Mouse (Mus musculus): Measurements from ENCODE around the gene Slc50a1. TPM values are rescaled to one million over a fixed set of nuclear protein-coding genes. Genes with fewer than 3 reads are reported as not detected.

The Slc50a1 gene
- polyA plus RNA-seq, 1 experiment from 2014 or later, result 37.5 TPM

DNA sequence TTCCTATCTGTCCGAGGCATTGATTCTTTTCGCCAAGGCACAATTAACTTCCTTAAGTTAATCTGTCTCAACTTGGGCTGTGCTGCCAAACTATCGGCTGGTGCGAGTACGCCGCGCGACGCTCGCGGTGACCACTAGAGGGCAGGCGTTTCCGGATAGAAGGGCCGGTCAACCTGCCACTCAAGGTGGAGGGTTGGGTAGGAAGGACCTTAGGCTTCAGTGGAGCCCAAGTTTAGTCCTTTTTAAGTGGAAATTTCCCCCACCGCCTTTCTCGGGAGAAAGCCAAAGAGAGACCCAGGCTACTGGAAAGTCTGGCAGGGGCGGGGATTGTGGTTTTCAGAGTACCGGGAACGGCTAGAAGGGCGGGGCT, 42.2 kb downstream of the Slc50a1 start:
- 0% methylated on average over 20 of the region's 20 CpGs for WGBS
- 0 out of 2 replicates have a peak, but pooled peaks cover 2% of the 10 kb centered on the region for H3K27me3 ChIP-seq (ENCODE audit: control insufficient read depth, insufficient read depth, low read length)
- ATAC-seq (ENCODE audit: low FRiP score) (peak; percentile 20; the same call in 1 of the 2 replicates), DNase-seq (ENCODE audit: low spot score) (peak; percentile 94)
- peak overlapping the region; percentile 84 for H3K4me2 ChIP-seq (replicated peaks; ENCODE audit: low read depth, low read length)
- H3K36me3 ChIP-seq (ENCODE audit: control insufficient read depth, insufficient read depth, low read length), result peaks cover 4% of the 10 kb centered on the region; the same call in 1 of the 2 replicates
- H3K9me3 ChIP-seq (ENCODE audit: control insufficient read depth, low read length), result no peaks in the 10 kb centered on the region
- H3K4me1 ChIP-seq (replicated peaks; ENCODE audit: control insufficient read depth, insufficient read depth, low read length), result peaks cover 18% of the 10 kb centered on the region
- peak overlapping the region; percentile 83 for H3K9ac ChIP-seq (ENCODE audit: low read depth, low read length)
- peak overlapping the region; percentile 84 for H3K27ac ChIP-seq (ENCODE audit: low read depth, low read length)
- peak overlapping the region; percentile 84 for H3K4me3 ChIP-seq (ENCODE audit: low read depth, low read length)

DNA sequence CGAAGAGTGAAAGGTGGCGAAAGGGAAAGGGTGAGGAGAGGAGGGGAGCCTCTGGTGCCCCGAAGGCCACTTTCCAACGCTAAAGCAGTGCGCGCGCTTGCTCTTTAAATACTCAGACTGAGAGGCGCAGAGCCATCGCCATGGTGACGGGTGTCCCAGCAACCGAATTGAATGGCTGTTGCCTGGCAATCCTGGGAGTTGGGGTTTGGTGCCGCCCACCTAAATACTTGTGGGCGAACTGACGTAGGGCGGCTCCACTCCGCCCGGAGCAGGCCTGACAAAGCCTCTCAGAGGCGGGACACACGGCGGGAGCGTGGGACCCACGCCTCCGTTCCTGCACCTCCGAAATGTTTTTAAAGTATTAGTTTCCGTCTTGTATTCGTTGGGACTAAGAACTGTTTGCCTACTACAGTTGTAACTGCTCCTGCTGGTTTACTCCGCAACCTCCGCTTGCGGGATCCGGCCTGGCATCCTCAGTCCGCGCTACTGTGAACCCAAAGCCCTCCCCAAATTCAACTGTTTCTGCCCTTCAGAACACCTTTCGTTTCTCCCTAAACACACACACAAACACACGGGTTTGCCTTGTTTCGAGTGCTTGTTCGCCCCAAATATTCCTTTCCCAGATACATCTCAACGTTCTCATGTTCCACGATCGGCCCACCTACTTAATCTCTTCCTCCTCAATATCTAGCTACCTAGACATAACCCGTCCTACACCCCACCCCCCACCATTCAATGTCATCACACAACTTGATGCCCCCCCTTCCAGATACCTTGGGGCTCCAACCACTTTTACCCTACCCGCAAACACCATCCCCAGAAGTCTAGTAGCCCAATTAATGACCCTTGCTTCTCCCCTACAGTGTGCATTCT, 42.8 kb downstream of the Slc50a1 start:
- 2% methylated on average over 41 of the region's 41 CpGs for WGBS

DNA sequence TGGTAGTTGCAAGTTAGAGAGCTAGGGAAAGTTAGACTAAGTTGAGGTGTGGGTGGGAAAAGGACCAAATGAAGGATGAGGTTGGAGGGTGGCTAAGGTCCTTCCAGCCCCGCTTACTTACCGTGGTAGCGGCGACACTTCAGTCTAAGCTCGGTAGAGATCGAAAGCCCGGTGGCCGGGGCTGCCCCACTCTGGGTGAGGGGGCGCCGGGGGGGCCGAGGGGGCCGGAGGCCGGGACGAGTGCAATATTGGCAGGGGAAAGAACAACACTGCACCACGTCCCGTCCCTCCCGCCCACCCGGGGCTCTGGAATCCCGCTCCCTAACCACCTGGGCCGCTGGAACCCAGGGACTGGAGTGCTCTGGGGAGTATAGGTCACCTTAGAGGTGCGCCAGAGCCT, 43.5 kb downstream of the Slc50a1 start, which contains the start of gene Mtx1:
Gene Mtx1 (minus strand): TSS at position 189 of the 400 bp plus-strand sequence.
- Histone ChIP-seq H3K4me2 (replicated peaks; ENCODE audit: low read depth, low read length) (peak within 1 kb of the TSS; percentile 84), H3K4me1 (replicated peaks; ENCODE audit: control insufficient read depth, insufficient read depth, low read length) (peaks cover 18% of the 10 kb centered on the region), H3K27ac (ENCODE audit: low read depth, low read length) (peak within 1 kb of the TSS; percentile 84), H3K9ac (ENCODE audit: low read depth, low read length) (peak within 1 kb of the TSS; percentile 83), H3K27me3 (ENCODE audit: control insufficient read depth, insufficient read depth, low read length) (0 out of 2 replicates have a peak, but pooled peaks cover 2% of the 10 kb centered on the region), H3K4me3 (ENCODE audit: low read depth, low read length) (peak within 1 kb of the TSS; percentile 84), H3K9me3 (ENCODE audit: control insufficient read depth, low read length) (no peaks in the 10 kb centered on the region), H3K36me3 (ENCODE audit: control insufficient read depth, insufficient read depth, low read length) (peaks cover 4% of the 10 kb centered on the region; the same call in 1 of the 2 replicates)
- no peak for DNase-seq (ENCODE audit: low spot score)
- no peak; the same call in 1 of the 2 replicates for ATAC-seq (ENCODE audit: low FRiP score)
- 2% methylated on average over 21 of the region's 21 CpGs for WGBS

More for the DNA sequence above, 42.8 kb downstream of the Slc50a1 start:
- H3K4me1 ChIP-seq (replicated peaks; ENCODE audit: control insufficient read depth, insufficient read depth, low read length), result peaks cover 18% of the 10 kb centered on the region
- peak overlapping the region; percentile 84 for H3K27ac ChIP-seq (ENCODE audit: low read depth, low read length)
- H3K9ac ChIP-seq (ENCODE audit: low read depth, low read length), result peak overlapping the region; percentile 83
- DNase-seq (ENCODE audit: low spot score), result peak; percentile 99
- H3K4me3 ChIP-seq (ENCODE audit: low read depth, low read length), result peak overlapping the region; percentile 84
- 0 out of 2 replicates have a peak, but pooled peaks cover 2% of the 10 kb centered on the region for H3K27me3 ChIP-seq (ENCODE audit: control insufficient read depth, insufficient read depth, low read length)
- H3K9me3 ChIP-seq (ENCODE audit: control insufficient read depth, low read length), result no peaks in the 10 kb centered on the region
- peaks cover 4% of the 10 kb centered on the region; the same call in 1 of the 2 replicates for H3K36me3 ChIP-seq (ENCODE audit: control insufficient read depth, insufficient read depth, low read length)
- peak overlapping the region; percentile 84 for H3K4me2 ChIP-seq (replicated peaks; ENCODE audit: low read depth, low read length)
- ATAC-seq (ENCODE audit: low FRiP score), result peak; percentile 76

DNA sequence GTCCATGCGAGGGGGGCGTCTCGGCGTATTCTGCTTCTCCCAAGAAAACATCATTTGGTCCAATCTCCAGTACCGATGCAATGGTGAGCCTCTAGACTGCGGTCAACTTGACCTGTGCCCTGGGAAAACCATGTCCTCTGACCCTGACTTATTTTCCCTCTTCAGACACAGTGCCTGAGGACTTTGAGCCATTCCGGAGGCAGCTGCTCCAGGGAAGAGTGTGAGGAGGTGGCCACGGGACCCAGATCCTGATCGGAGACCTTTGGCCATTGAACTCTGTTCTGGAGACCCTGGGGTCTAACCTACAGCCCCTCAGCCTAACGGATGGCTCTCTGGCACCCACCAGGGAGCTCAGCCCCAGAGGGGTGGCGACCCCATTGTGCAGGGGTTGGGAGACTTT, 44.0 kb downstream of the Slc50a1 start:
- WGBS, result 9% methylated on average over 11 of the region's 11 CpGs
- ATAC-seq (ENCODE audit: low FRiP score) (no peak; the same call in 1 of the 2 replicates), DNase-seq (ENCODE audit: low spot score) (no peak)
- peaks cover 18% of the 10 kb centered on the region for H3K4me1 ChIP-seq (replicated peaks; ENCODE audit: control insufficient read depth, insufficient read depth, low read length)
- peak overlapping the region; percentile 83 for H3K9ac ChIP-seq (ENCODE audit: low read depth, low read length)
- H3K9me3 ChIP-seq (ENCODE audit: control insufficient read depth, low read length), result no peaks in the 10 kb centered on the region
- H3K36me3 ChIP-seq (ENCODE audit: control insufficient read depth, insufficient read depth, low read length), result peaks cover 4% of the 10 kb centered on the region; the same call in 1 of the 2 replicates
- peak overlapping the region; percentile 84 for H3K4me3 ChIP-seq (ENCODE audit: low read depth, low read length)
- peak overlapping the region; percentile 84 for H3K4me2 ChIP-seq (replicated peaks; ENCODE audit: low read depth, low read length)
- peak overlapping the region; percentile 84 for H3K27ac ChIP-seq (ENCODE audit: low read depth, low read length)
- H3K27me3 ChIP-seq (ENCODE audit: control insufficient read depth, insufficient read depth, low read length), result 0 out of 2 replicates have a peak, but pooled peaks cover 2% of the 10 kb centered on the region

DNA sequence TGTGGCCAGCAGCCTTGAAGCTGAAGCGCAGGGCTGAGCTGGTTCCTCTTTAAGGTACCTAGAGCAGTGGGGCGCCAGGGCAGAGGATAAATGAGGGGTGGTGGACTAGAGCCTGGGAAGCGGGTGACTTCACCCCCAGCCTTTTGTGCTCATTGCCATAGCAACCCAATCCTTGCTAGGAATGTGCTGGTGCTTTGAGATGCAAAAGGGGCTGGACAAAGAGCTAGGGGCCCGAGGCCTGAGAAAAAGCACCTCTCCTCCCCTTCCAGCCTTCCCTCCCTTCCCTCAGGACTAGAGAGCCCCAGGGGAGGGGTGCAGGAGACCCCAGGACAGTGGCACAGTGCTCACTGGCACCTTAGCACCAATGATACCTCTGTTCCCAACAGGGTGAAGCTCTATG, 44.5 kb downstream of the Slc50a1 start:
- Histone ChIP-seq H3K9me3 (ENCODE audit: control insufficient read depth, low read length) (no peaks in the 10 kb centered on the region), H3K4me2 (replicated peaks; ENCODE audit: low read depth, low read length) (peak overlapping the region; percentile 84), H3K36me3 (ENCODE audit: control insufficient read depth, insufficient read depth, low read length) (peaks cover 4% of the 10 kb centered on the region; the same call in 1 of the 2 replicates), H3K27ac (ENCODE audit: low read depth, low read length) (peak overlapping the region; percentile 84), H3K9ac (ENCODE audit: low read depth, low read length) (peak overlapping the region; percentile 83), H3K27me3 (ENCODE audit: control insufficient read depth, insufficient read depth, low read length) (0 out of 2 replicates have a peak, but pooled peaks cover 2% of the 10 kb centered on the region), H3K4me3 (ENCODE audit: low read depth, low read length) (peak overlapping the region; percentile 84), H3K4me1 (replicated peaks; ENCODE audit: control insufficient read depth, insufficient read depth, low read length) (peaks cover 18% of the 10 kb centered on the region)
- WGBS, result 27% methylated on average over 4 of the region's 4 CpGs
- peak; percentile 77 for ATAC-seq (ENCODE audit: low FRiP score)
- peak; percentile 91 for DNase-seq (ENCODE audit: low spot score)

DNA sequence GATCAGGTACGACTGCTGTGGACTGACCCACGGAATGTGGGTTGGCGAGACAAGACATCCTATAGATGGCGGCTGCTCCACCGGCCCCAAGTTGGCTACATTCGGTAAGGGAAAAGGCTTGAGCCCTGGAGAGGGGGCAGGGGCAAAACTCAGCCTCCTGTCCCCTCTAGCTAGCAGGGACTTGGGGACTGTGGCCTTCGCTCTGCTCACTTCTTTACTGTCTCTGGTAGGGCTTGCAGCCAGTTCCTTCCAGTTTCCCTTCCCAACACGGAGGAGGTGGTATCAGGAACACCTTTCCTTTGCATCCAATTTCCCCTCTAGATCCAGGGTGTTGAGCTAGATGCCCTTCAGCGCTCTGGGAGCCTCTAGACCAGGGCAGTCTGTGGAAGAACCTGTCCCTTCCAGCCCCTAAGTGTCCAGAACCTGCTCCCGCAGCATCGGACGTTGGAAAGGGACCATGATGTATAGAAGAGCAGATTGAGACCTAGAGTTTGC, 45.0 kb downstream of the Slc50a1 start:
- Histone ChIP-seq H3K9me3 (ENCODE audit: control insufficient read depth, low read length) (no peaks in the 10 kb centered on the region), H3K4me2 (replicated peaks; ENCODE audit: low read depth, low read length) (peak overlapping the region; percentile 84), H3K27ac (ENCODE audit: low read depth, low read length) (peak overlapping the region; percentile 84), H3K4me1 (replicated peaks; ENCODE audit: control insufficient read depth, insufficient read depth, low read length) (peaks cover 18% of the 10 kb centered on the region), H3K27me3 (ENCODE audit: control insufficient read depth, insufficient read depth, low read length) (0 out of 2 replicates have a peak, but pooled peaks cover 2% of the 10 kb centered on the region), H3K4me3 (ENCODE audit: low read depth, low read length) (peak overlapping the region; percentile 84), H3K9ac (ENCODE audit: low read depth, low read length) (peak overlapping the region; percentile 83), H3K36me3 (ENCODE audit: control insufficient read depth, insufficient read depth, low read length) (peaks cover 4% of the 10 kb centered on the region; the same call in 1 of the 2 replicates)
- no peak for DNase-seq (ENCODE audit: low spot score)
- WGBS, result 18% methylated on average over 12 of the region's 12 CpGs
- ATAC-seq (ENCODE audit: low FRiP score), result no peak

DNA sequence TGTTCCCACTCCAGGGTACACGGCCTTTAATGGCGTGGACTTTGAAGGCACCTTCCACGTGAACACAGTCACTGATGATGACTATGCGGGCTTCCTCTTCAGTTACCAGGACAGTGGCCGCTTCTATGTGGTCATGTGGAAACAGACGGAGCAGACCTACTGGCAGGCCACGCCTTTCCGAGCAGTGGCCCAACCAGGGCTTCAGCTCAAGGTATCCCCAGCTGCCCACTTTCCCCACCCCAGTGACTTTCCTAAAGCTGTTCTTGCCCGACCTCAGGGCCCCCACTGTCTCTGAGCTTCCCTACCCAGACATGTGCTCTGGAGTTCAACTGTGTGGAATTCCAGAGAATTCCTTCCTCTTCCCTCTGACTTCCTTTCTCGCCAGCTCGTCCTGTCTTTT, 45.6 kb downstream of the Slc50a1 start:
- H3K27me3 ChIP-seq (ENCODE audit: control insufficient read depth, insufficient read depth, low read length), result 0 out of 2 replicates have a peak, but pooled peaks cover 2% of the 10 kb centered on the region
- peaks cover 18% of the 10 kb centered on the region for H3K4me1 ChIP-seq (replicated peaks; ENCODE audit: control insufficient read depth, insufficient read depth, low read length)
- WGBS, result 46% methylated on average over 11 of the region's 11 CpGs
- H3K9ac ChIP-seq (ENCODE audit: low read depth, low read length), result peak overlapping the region; percentile 83
- H3K27ac ChIP-seq (ENCODE audit: low read depth, low read length), result peak overlapping the region; percentile 84
- no peaks in the 10 kb centered on the region for H3K9me3 ChIP-seq (ENCODE audit: control insufficient read depth, low read length)
- peak; percentile 34 for DNase-seq (ENCODE audit: low spot score)
- H3K4me3 ChIP-seq (ENCODE audit: low read depth, low read length), result peak overlapping the region; percentile 84
- no peak for ATAC-seq (ENCODE audit: low FRiP score)
- H3K36me3 ChIP-seq (ENCODE audit: control insufficient read depth, insufficient read depth, low read length), result peaks cover 4% of the 10 kb centered on the region; the same call in 1 of the 2 replicates
- H3K4me2 ChIP-seq (replicated peaks; ENCODE audit: low read depth, low read length), result peak overlapping the region; percentile 84

DNA sequence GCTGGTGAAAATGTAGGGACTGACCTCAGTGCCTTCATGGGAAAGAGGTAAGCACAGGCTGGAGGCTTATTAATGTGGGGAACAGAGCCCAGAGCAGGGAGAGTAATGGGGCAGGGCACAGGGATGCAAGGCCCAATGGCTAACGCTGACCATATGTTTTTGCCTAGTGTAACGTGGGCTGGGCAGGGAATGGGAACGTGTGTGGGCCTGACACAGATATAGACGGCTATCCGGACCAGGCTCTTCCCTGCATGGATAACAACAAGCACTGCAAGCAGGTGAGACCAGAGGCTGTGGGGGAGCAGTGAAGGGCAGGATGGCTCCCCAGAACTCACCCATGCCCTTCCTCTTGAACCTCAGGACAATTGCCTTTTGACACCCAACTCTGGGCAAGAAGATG, 49.2 kb downstream of the Slc50a1 start:
- Histone ChIP-seq H3K4me1 (replicated peaks; ENCODE audit: control insufficient read depth, insufficient read depth, low read length) (peaks cover 15% of the 10 kb centered on the region), H3K9ac (ENCODE audit: low read depth, low read length) (no peak overlapping the region), H3K27ac (ENCODE audit: low read depth, low read length) (no peak overlapping the region), H3K4me2 (replicated peaks; ENCODE audit: low read depth, low read length) (no peak overlapping the region), H3K27me3 (ENCODE audit: control insufficient read depth, insufficient read depth, low read length) (0 out of 2 replicates have a peak, but pooled peaks cover 2% of the 10 kb centered on the region), H3K9me3 (ENCODE audit: control insufficient read depth, low read length) (no peaks in the 10 kb centered on the region), H3K4me3 (ENCODE audit: low read depth, low read length) (no peak overlapping the region), H3K36me3 (ENCODE audit: control insufficient read depth, insufficient read depth, low read length) (peaks cover 4% of the 10 kb centered on the region; the same call in 1 of the 2 replicates)
- ATAC-seq (ENCODE audit: low FRiP score) (no peak), DNase-seq (ENCODE audit: low spot score) (no peak)
- WGBS, result 69% methylated on average over 5 of the region's 5 CpGs

Measured in hindbrain, embryonic 11.5 days (tissue).